Mouse (Mus musculus) megakaryocyte, embryonic 14.5 days (primary cell): ENCODE measurements around the gene Fam184b.

ENCODE experiments used
- FLI1 ChIP-seq: IDR thresholded peaks from 2 replicates; pipeline ENCODE4 v1.6.1; 2012; ENCODE audit warnings: low read length, inconsistent platforms, mixed read lengths
- GATA1 ChIP-seq: IDR thresholded peaks from 3 replicates; pipeline ENCODE4 v1.6.1; 2012; ENCODE audit warnings: mixed read lengths, low read length, inconsistent platforms, borderline replicate concordance

- no peak for TF ChIP-seq GATA1
- TF ChIP-seq FLI1 = no peak
Measured at GRCm38 (mm10) chr5:45685243-45685642, 45.8 kb upstream of the Fam184b start.
